Mouse (Mus musculus) frontal cortex, adult (tissue): ENCODE measurements around the gene Dvl2.
"Not testable (repeated sequence)": the region's sequence is repeated elsewhere in the genome, so short reads cannot be mapped to it uniquely, and the experiment has no call there.

Source experiments
- ATAC-seq: cut with Nextera tagmentation; 2 replicates; pipeline ENCODE4 v1.9.2; 2017; ENCODE audit warnings: mild to moderate bottlenecking, moderate library complexity, mixed read lengths; ENCODE audit not compliant: low TSS enrichment

The Dvl2 gene

GRCm38 (mm10) chr11:70000396-70000898, at the start of gene Dvl2:
Gene Dvl2, plus strand, starts transcription at chr11:70000595.
- ATAC-seq, result peak; percentile 45

- peak; percentile 55; the same call in 1 of the 2 replicates for ATAC-seq
Observed at GRCm38 (mm10) chr11:69950807-69951459, 49.5 kb upstream of the Dvl2 start.

- no peak for ATAC-seq
Observed at GRCm38 (mm10) chr11:69952274-69952673, 48.1 kb upstream of the Dvl2 start.

- no peak for ATAC-seq
Observed at GRCm38 (mm10) chr11:69953267-69953915, 47.0 kb upstream of the Dvl2 start.

DNA sequence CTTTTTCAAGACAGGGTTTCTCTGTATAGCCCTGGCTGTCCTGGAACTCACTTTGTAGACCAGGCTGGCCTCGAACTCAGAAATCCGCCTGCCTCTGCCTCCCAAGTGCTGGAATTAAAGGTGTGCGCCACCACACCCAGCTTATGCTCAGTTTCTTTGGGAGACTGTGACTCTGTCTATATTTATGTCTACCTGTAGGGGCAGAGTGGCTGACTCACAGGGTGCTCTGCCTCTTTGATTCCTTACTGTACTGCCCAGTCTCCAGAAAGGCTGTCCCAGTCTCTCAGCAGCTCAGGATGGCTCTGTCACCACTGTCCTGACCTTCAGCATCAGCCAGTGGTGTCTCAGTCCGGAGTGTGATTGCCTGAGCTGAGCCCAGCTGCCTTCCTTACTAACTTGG, 44.8 kb upstream of the Dvl2 start:
- ATAC-seq, result not testable (repeated sequence)

DNA sequence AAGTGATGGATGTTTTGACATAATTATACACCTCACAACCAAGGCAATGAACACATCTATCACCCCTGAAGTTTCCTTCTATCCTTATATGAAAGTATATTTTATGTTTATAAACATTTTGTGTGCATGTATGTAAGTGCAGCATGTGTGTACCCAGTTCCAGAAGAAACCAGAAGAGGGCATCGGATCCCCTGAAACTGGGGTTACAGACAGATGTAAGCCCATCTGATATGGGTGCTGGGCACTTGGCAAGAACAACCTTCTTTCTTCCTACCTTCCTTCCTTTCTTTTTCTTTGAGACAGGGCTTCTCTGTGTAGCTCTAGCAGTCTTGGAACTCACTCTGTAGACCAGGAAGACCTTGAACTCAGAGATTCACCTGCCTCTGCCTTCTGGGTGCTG, 44.2 kb upstream of the Dvl2 start:
- no peak for ATAC-seq

DNA sequence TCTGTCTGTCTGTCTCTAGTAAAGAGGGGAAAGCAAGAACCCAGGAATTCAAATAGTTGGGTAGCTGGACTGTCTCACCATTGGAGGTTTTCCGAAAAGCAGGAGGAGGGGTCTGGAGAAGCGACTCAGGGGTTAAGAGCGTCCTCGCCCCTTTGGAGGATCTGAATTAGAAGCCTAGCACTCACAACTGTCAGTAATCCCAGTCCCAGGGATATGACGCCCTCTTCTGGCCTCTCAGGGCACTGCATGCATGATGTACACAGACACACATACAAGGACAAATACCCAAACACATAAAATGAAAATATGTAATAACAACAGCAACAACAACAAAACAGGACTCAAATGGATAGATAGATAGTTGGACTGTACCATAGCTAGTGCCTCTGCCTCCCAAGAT, 39.8 kb upstream of the Dvl2 start:
- ATAC-seq, result no peak

GRCm38 (mm10) chr11:69961841-69962240, 38.6 kb upstream of the Dvl2 start:
- ATAC-seq, result no peak

DNA sequence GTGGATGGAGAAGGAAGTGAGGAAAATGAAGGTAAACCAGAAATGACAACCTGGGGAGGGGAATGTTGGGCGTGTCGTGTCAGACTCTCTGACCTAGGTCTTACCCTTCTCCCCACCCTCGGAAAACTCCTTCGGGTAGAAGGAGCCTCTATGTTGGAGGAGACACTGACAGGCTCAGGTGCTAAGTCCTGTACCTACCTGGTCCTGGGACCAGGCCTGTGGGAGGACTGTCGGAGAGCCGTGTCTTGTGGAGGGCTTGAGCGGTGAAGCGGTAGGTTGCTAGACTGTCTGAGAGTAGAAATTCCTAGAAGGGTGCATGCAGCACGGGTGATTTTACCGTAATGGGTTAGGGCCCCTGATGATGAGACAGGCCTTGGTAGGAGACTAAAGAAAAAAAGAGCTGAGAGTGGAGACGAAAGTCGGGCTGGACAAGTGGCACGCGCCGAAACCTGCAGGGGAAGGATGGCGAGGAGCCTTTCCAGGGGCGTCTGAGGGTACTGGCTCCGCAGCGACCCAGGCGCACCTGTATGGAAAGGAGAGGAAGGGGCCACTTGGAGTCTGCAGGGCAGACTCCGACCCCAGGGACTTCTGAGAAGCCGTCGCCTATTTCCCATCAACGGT, 35.6 kb upstream of the Dvl2 start, which contains the start of gene Cldn7:
Gene Cldn7 (plus strand): TSS at position 130 of the 621 bp plus-strand sequence.
- ATAC-seq, result no peak

- ATAC-seq, result no peak
Observed at GRCm38 (mm10) chr11:69965271-69966005, 35.0 kb upstream of the Dvl2 start.

DNA sequence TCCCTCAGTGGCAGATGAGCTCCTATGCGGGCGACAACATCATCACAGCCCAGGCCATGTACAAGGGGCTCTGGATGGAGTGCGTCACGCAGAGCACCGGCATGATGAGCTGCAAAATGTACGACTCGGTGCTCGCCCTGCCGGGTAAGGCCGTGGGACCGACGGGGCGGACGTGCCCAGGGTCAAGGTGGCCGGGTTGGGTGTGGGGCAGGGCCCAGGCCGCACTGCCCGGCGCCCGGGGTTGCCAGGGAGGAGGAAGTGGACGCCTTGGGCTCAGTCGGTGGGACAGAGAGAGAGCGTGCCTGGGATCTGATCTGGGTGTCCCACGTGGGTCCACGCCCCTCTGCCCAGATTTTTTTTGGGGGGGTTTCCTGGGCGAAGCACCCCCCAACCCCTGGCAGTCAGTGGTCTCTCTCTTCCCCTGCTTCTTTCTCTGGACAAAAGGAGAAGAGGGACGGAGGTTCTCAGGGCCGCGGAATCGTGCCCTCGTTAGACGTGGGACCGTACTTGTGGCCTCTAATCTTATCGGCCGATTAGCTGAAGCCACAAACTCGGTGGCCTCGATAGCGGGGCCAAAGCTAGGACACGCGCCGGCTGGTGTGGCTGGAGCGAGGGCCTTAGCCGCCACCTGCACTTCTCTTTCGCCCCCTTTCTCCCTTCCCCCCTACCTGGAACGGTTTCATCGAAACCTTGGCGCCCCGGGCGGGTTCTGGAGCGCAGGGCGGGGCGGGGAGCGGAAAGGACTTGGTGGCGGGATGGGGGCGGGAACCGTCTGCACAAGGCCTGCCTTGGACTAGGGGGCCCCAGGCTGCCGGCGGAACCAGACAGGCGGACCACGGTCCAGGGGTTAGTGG, 34.2 kb upstream of the Dvl2 start:
- no peak for ATAC-seq

GRCm38 (mm10) chr11:69966860-69967517, 33.4 kb upstream of the Dvl2 start:
- no peak for ATAC-seq

GRCm38 (mm10) chr11:69968793-69969192, 31.6 kb upstream of the Dvl2 start:
- ATAC-seq, result no peak

DNA sequence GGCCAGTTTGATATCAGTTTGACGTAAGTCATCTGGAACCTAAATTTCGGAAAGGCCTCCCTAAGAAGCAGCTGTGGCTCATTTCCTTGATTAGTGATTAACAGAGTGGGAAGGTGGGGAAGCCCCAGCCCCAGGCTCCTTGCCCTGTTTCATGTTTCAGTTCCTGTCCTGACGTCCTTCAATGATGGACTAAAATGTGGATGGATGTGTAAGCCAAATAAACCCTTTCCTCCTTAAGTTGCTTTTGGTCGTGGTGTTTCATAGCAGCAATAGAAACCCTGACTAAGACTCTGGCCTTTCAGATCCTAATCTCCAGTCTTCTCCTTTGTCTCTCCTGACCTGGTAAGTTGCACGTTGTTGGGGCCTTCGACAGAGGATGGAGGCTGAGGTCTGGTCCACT, 30.2 kb upstream of the Dvl2 start:
- ATAC-seq, result no peak

DNA sequence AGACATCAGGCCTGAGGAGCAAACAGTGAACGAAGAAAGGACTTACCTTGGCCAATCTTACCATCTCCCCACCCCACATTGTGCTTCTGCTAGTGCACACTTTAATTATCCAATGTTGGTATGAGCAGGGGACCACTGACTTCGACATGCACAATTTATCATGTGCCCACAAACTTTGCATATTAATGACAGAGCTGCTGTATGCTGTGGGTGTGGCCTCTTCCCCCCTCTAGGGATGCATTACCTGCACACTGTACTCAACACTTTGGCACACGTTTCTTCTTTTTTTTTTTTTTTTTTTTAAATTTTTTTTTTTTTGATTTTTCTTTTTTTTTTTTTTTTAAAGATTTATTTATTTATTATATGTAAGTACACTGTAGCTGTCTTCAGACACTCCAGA, 29.6 kb upstream of the Dvl2 start:
- ATAC-seq, result no peak

- ATAC-seq, result no peak
Observed at GRCm38 (mm10) chr11:69974907-69975306, 25.5 kb upstream of the Dvl2 start.

DNA sequence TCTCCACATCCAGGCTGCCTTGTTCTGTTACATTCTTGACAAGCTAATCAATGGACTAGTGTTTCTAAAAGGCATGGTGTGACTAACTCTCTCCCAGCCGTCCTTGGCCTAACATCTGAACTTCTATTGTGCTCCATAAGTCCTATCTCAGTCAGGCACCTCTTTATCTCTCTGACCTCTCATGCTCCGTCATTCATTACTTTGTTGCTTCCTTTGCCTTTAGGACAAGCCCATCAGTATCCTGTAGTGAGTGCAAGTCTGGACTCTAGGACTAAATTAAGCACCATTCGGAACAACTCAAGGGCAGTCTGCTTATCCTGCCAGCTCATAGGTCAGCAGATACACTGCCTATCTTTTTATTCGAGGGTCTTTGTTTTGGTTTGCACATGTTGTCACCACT, 24.1 kb upstream of the Dvl2 start:
- no peak for ATAC-seq

- ATAC-seq, result no peak
Observed at GRCm38 (mm10) chr11:69979827-69980195, 20.6 kb upstream of the Dvl2 start.

GRCm38 (mm10) chr11:69980196-69981140, 19.9 kb upstream of the Dvl2 start:
- peak; percentile 94 for ATAC-seq
